Mouse (Mus musculus) heart, postnatal 0 days (tissue): ENCODE measurements around the gene Stard13.

Experiments
- CTCF ChIP-seq: IDR thresholded peaks from 2 replicates; pipeline ENCODE4 v1.5.1; 2016; ENCODE audit warnings: antibody characterized with exemption, control low read depth, low read depth
- EP300 ChIP-seq: IDR thresholded peaks from 2 replicates; pipeline ENCODE4 v1.6.1; 2016; ENCODE audit warnings: antibody characterized with exemption, low read depth

GRCm38 (mm10) chr5:151199235-151199634 lies 34.4 kb downstream of the Stard13 start:
- TF ChIP-seq CTCF (no peak), EP300 (no peak)
